Mouse (Mus musculus): Measurements from ENCODE around the gene Tcf7l1. TPM values are rescaled to one million over a fixed set of nuclear protein-coding genes. Genes with fewer than 3 reads are reported as not detected.

The Tcf7l1 gene
- polyA plus RNA-seq, 1 experiment from 2014 or later: 5.7 TPM

DNA sequence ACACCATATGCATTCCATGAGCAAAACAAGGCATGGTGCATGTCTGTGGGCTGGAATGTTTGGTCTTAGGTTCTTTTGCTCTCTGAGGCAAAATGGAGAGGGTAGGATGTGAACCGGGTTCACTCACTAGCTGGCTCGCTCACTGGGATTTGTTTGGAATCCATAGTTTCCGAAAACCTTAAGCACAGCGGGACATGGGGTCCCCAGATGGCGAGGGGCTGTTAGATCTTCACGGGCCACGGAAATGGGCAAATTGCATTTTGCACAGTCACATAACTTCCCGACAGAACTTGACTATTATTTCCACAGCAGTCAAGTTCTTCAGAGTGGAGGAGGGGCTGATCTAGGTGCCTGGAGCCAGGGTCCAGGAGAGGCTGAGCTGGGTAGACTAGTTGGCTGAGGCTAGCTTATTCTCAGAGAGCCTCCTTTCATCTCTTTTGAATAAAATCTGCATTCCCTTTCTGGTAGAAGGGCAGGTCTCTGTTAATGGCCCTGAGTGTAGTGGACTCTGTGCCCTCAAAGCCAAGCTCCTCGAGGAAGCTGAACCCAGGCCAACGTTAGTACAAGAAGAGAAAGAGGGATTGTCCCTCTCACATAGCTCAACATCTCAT is 78.1 kb downstream of the Tcf7l1 start:
- Histone ChIP-seq H3K36me3 (replicated peaks; ENCODE audit: insufficient read depth, low read length) (no peaks in the 10 kb centered on the region), H3K4me3 (ENCODE audit: low read depth, low read length) (no peak overlapping the region), H3K27ac (ENCODE audit: low read depth) (no peak overlapping the region), H3K4me2 (ENCODE audit: low read depth, low read length) (no peak overlapping the region), H3K9ac (replicated peaks) (no peak overlapping the region), H3K27me3 (ENCODE audit: insufficient read depth, low read length) (no peaks in the 10 kb centered on the region), H3K4me1 (ENCODE audit: insufficient read depth) (peaks cover 7% of the 10 kb centered on the region; the same call in 1 of the 2 replicates), H3K9me3 (ENCODE audit: low read length) (no peaks in the 10 kb centered on the region)
- no peak for TF ChIP-seq CTCF (IDR thresholded peaks at IDR 0.05; ENCODE audit: low read depth)
- TF ChIP-seq EP300 (IDR thresholded peaks at IDR 0.05; ENCODE audit: low read depth): no peak
- no peak for ATAC-seq
- no peak for DNase-seq
- 67% methylated on average over 10 of the region's 10 CpGs for WGBS (ENCODE audit: insufficient replicate concordance)

DNA sequence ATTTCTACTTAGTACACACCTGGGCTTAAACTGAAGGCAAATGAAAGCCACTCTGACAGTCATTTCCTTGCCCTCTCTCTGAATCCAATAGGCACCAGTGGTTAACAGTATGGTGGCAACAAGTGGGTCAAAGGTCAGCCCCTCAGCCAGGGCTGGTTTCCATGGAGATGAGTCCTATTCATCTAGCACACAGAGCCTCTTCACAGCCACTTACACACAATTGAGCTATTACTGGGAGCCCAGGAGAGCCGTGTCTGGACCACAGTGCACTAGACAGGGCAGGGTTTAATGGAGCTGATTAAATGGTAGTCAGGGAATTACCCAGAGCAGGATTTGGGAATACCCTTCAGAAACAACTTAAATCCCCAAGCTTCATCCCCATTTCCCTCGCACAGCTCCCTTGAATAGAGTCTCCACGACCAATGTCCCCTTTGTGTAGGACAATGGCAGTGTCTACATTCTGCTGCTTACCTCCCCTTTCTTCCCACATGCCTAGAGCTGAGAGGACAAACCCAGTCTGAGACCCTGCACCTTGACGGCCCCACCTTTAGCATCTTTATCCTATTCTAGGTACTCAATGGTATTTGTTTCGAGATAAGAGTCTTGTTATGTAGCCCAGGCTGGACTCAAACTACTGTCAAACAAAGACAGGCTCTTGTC is 89.5 kb downstream of the Tcf7l1 start:
- H3K27ac ChIP-seq (ENCODE audit: low read depth): no peak overlapping the region
- peaks cover 4% of the 10 kb centered on the region for H3K4me1 ChIP-seq (ENCODE audit: insufficient read depth)
- 64% methylated on average over 5 of the region's 5 CpGs for WGBS (ENCODE audit: insufficient replicate concordance)
- no peaks in the 10 kb centered on the region for H3K36me3 ChIP-seq (replicated peaks; ENCODE audit: insufficient read depth, low read length)
- no peaks in the 10 kb centered on the region for H3K9me3 ChIP-seq (ENCODE audit: low read length)
- H3K27me3 ChIP-seq (ENCODE audit: insufficient read depth, low read length): no peaks in the 10 kb centered on the region
- DNase-seq (no peak), ATAC-seq (no peak)
- no peak overlapping the region for H3K4me3 ChIP-seq (ENCODE audit: low read depth, low read length)
- no peak overlapping the region for H3K4me2 ChIP-seq (ENCODE audit: low read depth, low read length)
- no peak overlapping the region for H3K9ac ChIP-seq (replicated peaks)
- TF ChIP-seq CTCF (IDR thresholded peaks at IDR 0.05; ENCODE audit: low read depth) (no peak), EP300 (IDR thresholded peaks at IDR 0.05; ENCODE audit: low read depth) (no peak)

DNA sequence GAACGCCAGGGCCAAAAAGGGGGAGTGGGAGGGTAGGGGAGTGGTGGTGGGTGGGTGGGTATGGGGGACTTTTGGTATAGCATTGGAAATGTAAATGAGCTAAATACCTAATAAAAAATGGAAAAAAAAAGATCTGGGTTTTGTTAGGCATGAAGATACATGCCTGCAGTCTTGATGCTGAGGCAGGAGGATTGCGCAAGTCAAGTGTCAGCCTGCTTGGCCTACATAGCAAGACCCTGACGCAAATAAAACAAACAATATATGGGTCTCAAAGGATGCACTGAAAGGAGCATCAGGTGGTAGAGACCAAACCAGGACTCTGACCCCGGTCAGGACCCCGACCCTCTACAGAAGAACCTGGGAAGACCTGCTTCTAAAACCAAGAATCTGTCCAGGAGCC is 90.5 kb downstream of the Tcf7l1 start:
- H3K9me3 ChIP-seq (ENCODE audit: low read length): no peaks in the 10 kb centered on the region
- no peak overlapping the region for H3K4me2 ChIP-seq (ENCODE audit: low read depth, low read length)
- peaks cover 4% of the 10 kb centered on the region for H3K4me1 ChIP-seq (ENCODE audit: insufficient read depth)
- 88% methylated on average over 5 of the region's 5 CpGs for WGBS (ENCODE audit: insufficient replicate concordance)
- no peak for ATAC-seq
- H3K27ac ChIP-seq (ENCODE audit: low read depth): no peak overlapping the region
- H3K4me3 ChIP-seq (ENCODE audit: low read depth, low read length): no peak overlapping the region
- no peaks in the 10 kb centered on the region for H3K36me3 ChIP-seq (replicated peaks; ENCODE audit: insufficient read depth, low read length)
- H3K27me3 ChIP-seq (ENCODE audit: insufficient read depth, low read length): no peaks in the 10 kb centered on the region
- no peak overlapping the region for H3K9ac ChIP-seq (replicated peaks)
- no peak for DNase-seq
- TF ChIP-seq CTCF (IDR thresholded peaks at IDR 0.05; ENCODE audit: low read depth): no peak
- no peak for TF ChIP-seq EP300 (IDR thresholded peaks at IDR 0.05; ENCODE audit: low read depth)

GRCm38 (mm10) chr6:72696601-72697335 is 92.3 kb downstream of the Tcf7l1 start:
- H3K9ac ChIP-seq (replicated peaks): no peak overlapping the region
- H3K4me1 ChIP-seq (ENCODE audit: insufficient read depth): peaks cover 11% of the 10 kb centered on the region
- DNase-seq (no peak), ATAC-seq (no peak)
- H3K9me3 ChIP-seq (ENCODE audit: low read length): no peaks in the 10 kb centered on the region
- H3K27ac ChIP-seq (ENCODE audit: low read depth): no peak overlapping the region
- no peaks in the 10 kb centered on the region for H3K27me3 ChIP-seq (ENCODE audit: insufficient read depth, low read length)
- H3K36me3 ChIP-seq (replicated peaks; ENCODE audit: insufficient read depth, low read length): no peaks in the 10 kb centered on the region
- TF ChIP-seq EP300 (IDR thresholded peaks at IDR 0.05; ENCODE audit: low read depth) (no peak), CTCF (IDR thresholded peaks at IDR 0.05; ENCODE audit: low read depth) (no peak)
- H3K4me2 ChIP-seq (ENCODE audit: low read depth, low read length): no peak overlapping the region
- 39% methylated on average over 11 of the region's 11 CpGs for WGBS (ENCODE audit: insufficient replicate concordance)
- H3K4me3 ChIP-seq (ENCODE audit: low read depth, low read length): no peak overlapping the region

DNA sequence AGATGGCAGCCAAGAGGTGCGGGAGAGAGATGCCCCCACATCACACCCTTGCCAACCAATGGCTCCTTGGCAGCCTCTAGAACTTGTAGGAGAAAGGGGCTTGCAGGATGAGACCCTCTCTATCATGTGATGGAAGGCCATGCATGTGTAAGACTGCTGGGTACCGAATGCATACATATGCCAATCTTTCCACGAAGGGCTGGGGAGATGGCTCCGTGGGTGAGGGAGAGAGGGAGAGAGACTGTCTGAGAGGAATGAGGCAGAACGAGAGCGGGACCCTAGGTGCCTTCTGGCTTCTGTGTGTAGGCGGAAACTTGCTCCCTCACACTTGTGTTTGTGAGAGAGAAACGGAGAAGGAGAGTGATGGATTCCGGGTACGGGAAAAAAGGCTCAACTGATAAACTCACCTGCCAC is 94.3 kb downstream of the Tcf7l1 start:
- ATAC-seq: no peak
- WGBS (ENCODE audit: insufficient replicate concordance): 66% methylated on average over 10 of the region's 10 CpGs
- 0 out of 2 replicates have a peak overlapping the region, but pooled peaks have one; percentile 8 for H3K27ac ChIP-seq (ENCODE audit: low read depth)

More for the DNA sequence above, 94.3 kb downstream of the Tcf7l1 start:
- H3K4me2 ChIP-seq (ENCODE audit: low read depth, low read length): no peak overlapping the region
- H3K4me3 ChIP-seq (ENCODE audit: low read depth, low read length): no peak overlapping the region
- DNase-seq: no peak
- H3K27me3 ChIP-seq (ENCODE audit: insufficient read depth, low read length): no peaks in the 10 kb centered on the region
- no peak for TF ChIP-seq CTCF (IDR thresholded peaks at IDR 0.05; ENCODE audit: low read depth)
- no peak for TF ChIP-seq EP300 (IDR thresholded peaks at IDR 0.05; ENCODE audit: low read depth)
- peaks cover 11% of the 10 kb centered on the region for H3K4me1 ChIP-seq (ENCODE audit: insufficient read depth)
- no peak overlapping the region for H3K9ac ChIP-seq (replicated peaks)
- no peaks in the 10 kb centered on the region for H3K9me3 ChIP-seq (ENCODE audit: low read length)
- H3K36me3 ChIP-seq (replicated peaks; ENCODE audit: insufficient read depth, low read length): no peaks in the 10 kb centered on the region
